Mouse (Mus musculus) layer of hippocampus, adult 9-10 months (tissue): ENCODE results near the gene a.
A peak's percentile ranks its signal among the peaks of the same experiment; 100 is the strongest.
"Not testable (repeated sequence)": the region's sequence is repeated elsewhere in the genome, so short reads cannot be mapped to it uniquely, and the experiment has no call there.

ENCODE experiments used
- DNase-seq: peaks from one replicate; pipeline ENCODE4 v3.0.0; 2022; ENCODE audit warnings: low spot score

Gene a

GRCm38 (mm10) chr2:154922134-154922533 is 130.9 kb downstream of the a start:
- DNase-seq = not testable (repeated sequence)

GRCm38 (mm10) chr2:154925411-154926031 is 134.3 kb downstream of the a start:
- DNase-seq = no peak

- DNase-seq = no peak
Measured at GRCm38 (mm10) chr2:154926843-154927242, 135.6 kb downstream of the a start.

- no peak for DNase-seq
Measured at GRCm38 (mm10) chr2:154928298-154928697, 137.1 kb downstream of the a start.

GRCm38 (mm10) chr2:154933884-154934283 is 142.7 kb downstream of the a start:
- no peak for DNase-seq

GRCm38 (mm10) chr2:154936106-154936505 is 144.9 kb downstream of the a start:
- no peak for DNase-seq

- no peak for DNase-seq
Measured at GRCm38 (mm10) chr2:154936536-154937155, 145.4 kb downstream of the a start.

GRCm38 (mm10) chr2:154937547-154938390 is 146.6 kb downstream of the a start:
- DNase-seq = no peak

GRCm38 (mm10) chr2:154941952-154942351 is 150.8 kb downstream of the a start:
- no peak for DNase-seq

- DNase-seq = no peak
Measured at GRCm38 (mm10) chr2:154942546-154942945, 151.3 kb downstream of the a start.

GRCm38 (mm10) chr2:154943101-154943500 is 151.9 kb downstream of the a start:
- DNase-seq = peak; percentile 59

GRCm38 (mm10) chr2:154946921-154947320 is 155.7 kb downstream of the a start:
- DNase-seq = no peak

- DNase-seq = no peak
Measured at GRCm38 (mm10) chr2:154949352-154949751, 158.2 kb downstream of the a start.

GRCm38 (mm10) chr2:154949877-154950276 is 158.7 kb downstream of the a start:
- no peak for DNase-seq

- no peak for DNase-seq
Measured at GRCm38 (mm10) chr2:154950601-154951000, 159.4 kb downstream of the a start.

- no peak for DNase-seq
Measured at GRCm38 (mm10) chr2:154959486-154959885, 168.3 kb downstream of the a start.

GRCm38 (mm10) chr2:154959909-154960308 is 168.7 kb downstream of the a start:
- DNase-seq = no peak

GRCm38 (mm10) chr2:154963176-154963575 is 172.0 kb downstream of the a start:
- DNase-seq = no peak

- not testable (repeated sequence) for DNase-seq
Measured at GRCm38 (mm10) chr2:154969740-154970397, 178.7 kb downstream of the a start.

- no peak for DNase-seq
Measured at GRCm38 (mm10) chr2:154971919-154972692, 180.9 kb downstream of the a start.

- no peak for DNase-seq
Measured at GRCm38 (mm10) chr2:154972981-154973380, 181.8 kb downstream of the a start.

GRCm38 (mm10) chr2:154986609-154987008 is 195.4 kb downstream of the a start:
- no peak for DNase-seq
